Mouse (Mus musculus): ENCODE measurements at regions not wholly inside any gene's neighbourhood (a gene's known extent, or its start where the extent isn't known, plus 50 kb on each side); places are given as distances from the start of the nearest gene placed in this dataset.

DNA sequence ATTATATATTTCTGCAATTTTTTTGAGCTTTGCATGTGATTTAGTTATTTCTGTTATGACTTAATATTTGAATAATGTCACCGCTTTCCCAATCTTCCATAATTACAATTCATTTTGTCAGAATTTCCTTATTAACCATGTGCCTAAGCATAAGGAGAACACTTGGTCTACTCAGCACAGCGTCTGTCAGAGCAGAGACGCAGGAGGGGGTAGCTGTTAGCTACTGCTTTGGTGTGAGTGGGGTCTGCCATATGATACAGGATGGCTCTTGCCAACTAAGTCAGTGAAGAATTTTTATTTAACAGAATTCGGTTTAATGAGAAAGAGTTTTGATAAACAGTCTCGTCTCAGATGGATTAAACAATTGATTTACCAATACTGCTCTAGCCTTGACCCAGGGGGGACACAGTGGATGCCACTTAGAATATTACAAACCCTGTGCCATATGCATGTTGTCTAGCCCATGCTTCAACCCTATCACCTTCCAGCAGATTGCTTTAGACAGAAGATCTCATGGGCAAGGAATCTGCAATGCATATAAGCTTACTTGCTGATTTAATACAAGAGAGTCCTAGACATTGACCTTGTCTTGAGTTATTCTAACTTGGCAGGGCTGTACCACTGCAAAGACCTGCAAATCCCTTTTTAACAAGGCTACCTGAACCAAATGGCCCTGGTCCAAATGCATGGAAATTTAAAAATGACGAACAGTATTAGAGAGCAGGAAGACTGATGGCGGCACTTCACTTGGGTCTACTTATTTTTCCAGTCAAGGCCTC, 434.9 kb downstream of the Rnf144b start:
- no peak for DNase-seq
- intact Hi-C loops (cut with DNase I), result no loop called here

DNA sequence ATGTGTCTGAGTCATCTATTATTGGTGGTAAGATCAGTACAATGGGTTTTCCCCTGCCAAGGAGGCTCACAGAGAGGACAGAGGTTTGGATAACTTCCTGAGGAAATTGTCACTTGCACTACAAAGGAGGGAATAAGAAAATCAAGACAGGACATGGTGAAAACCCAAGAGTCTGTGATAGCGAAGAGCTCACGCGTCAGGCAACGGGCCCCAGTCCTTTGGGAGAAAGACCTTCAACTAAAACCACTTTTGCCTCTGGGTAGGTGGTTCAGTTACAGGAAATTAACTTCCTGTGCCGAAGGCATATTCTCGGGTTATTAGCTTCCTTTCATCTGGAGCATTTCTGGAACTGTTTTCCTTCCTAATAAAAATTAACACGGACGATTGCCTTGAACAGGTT, 440.4 kb downstream of the Rnf144b start:
- DNase-seq, result no peak
- intact Hi-C loops (cut with DNase I), result no loop called here

DNA sequence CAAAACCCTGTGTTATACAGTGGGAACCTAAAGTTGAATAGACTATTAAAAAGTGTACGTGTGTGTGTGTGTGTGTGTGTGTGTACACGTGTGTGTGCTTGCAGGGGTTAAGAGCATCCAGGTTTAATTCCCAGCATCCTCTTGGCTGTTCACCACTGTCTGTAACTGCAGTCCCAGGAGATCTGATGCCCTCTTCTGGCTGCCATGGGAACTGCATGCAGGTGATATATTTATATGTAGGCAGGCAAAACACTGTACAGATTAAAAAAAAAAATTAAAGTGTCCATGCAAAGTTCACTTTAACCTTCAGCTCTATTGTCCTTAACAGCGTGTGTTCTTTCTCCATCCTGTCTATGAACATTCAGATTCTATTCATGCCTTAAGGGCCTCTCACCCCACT, 454.1 kb downstream of the Rnf144b start:
- intact Hi-C loops (cut with DNase I), result no loop called here
- DNase-seq, result no peak

DNA sequence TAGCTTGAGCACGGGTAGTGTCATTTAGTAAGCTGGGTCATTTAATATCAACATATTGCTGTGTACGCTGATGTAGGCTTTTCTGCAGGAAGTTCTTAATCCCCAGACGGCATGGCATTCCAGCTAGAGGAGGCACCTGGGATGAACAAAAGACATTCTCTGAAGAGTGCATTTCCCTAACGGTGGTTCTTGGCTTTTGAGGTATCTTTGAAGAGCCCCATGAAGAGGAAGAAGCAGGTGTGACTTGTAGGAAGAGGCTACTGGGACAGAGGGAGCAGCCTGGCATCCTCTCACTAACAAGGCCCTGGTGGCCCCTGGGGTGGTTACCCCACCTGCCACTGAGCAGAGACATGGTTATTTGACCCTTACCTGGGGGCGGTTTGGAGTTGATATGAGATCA, 457.7 kb downstream of the Rnf144b start:
- intact Hi-C loops (cut with DNase I), result no loop called here

DNA sequence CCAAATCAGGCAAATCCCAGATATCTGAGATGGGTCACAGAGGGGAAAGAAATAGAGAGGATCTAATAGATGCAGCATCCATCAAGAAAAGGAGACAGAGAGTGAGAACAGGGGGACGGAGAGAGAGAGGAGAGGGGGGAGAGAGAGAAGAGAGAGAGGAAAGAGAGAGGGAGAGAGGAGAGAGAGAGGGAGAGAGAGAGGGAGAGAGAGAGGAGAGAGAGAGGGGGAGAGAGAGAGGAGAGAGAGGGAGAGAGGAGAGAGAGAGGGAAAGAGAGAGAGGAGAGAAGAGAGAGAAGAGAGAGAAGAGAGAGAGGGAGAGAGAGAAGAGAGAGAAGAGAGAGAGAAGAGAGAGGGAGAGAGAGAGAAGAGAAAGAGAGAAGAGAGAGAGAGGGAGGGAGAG, 462.7 kb downstream of the Rnf144b start:
- DNase-seq, result no peak
- intact Hi-C loops (cut with DNase I), result no loop called here

More for the DNA sequence above, 457.7 kb downstream of the Rnf144b start:
- no peak for DNase-seq

DNA sequence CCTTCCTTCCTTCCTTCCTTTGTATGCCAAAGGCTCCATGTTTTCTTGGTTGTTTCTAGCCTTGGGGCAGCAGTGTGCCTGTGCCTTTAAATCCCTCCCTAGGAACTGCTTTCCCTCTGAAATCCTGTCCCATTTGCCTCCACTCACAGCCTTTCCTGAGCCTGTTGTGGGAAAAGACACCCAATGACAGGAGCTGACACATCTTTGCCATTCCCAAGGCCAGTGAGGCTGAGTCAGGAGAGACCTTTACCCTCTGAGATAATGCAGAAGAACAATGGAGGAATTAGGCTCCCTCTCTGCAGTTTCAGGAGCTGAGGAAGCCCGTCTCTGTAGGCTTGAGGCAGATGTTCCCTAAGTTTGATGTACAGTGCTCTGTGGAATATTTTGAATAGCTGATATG, 480.2 kb downstream of the Rnf144b start:
- intact Hi-C loops (cut with DNase I), result no loop called here
- no peak for DNase-seq

DNA sequence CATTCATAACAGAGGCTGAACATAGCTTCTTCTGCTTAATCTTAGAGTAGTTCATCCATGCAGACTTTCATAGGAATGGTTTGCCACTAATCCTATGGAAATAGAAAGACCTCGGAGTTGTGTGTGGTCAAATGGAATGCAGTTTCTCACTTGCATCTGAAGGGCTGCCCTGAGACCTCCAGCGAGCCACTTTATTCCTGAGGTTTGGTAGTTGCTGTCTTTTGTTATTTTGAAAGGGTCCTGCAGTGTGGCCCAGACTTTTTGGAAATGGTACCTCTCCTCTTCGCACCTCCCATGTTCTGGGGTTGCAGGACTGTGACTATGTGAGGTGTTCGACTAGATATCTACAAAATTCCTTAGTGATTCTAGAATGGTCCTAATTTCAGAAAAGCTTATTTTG, 489.0 kb downstream of the Rnf144b start:
- intact Hi-C loops (cut with DNase I), result no loop called here
- no peak for DNase-seq

DNA sequence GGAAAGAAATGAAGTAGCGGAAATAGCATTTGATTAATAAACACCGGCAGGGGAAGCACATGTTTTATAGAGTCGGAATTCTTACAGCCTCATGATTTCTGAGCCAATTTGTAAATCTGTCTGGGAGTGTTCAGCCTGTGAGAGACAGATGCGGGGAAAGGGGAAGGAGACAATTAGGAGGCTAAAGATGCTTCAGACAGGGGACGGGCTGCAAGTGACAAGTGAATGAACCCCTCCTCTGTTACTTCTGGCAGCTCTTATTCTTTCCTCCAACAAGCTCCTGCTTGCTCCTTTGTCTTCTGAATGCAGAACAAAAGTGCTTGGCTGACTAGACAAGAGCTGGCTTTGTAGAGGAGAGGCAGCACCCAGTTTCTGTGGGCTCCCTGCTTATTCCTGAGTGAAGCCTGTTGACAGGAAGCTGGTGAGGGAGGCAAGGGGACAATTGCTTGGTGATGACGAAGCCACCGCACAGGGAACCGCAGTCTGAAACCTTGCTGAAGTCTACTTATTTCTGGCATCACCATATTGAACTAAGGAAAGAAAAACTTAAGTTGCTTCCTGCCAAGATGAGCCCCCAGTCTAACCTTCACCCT, 514.2 kb downstream of the Rnf144b start:
- intact Hi-C loops (cut with DNase I), result no loop called here
- no peak for DNase-seq

DNA sequence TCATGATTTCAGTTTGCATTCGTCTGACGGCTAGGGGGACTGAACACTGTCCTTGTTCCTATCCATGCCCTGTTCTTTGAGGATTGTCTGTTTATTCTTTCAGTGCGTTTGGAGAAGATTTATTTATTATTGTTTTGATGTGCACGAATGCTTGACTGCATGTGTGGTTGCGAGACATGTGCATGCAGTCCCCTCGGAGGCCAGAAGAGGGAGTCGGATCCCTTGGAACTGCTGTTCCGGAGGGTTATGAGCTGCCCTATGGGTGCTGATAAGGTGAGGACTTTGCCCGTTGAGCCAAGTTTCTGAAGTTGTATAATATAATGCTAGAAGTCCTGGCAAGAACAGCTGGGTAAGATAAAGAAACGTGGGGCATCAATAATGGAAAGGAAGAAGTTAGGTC, 519.9 kb downstream of the Rnf144b start:
- intact Hi-C loops (cut with DNase I), result no loop called here
- DNase-seq, result no peak

DNA sequence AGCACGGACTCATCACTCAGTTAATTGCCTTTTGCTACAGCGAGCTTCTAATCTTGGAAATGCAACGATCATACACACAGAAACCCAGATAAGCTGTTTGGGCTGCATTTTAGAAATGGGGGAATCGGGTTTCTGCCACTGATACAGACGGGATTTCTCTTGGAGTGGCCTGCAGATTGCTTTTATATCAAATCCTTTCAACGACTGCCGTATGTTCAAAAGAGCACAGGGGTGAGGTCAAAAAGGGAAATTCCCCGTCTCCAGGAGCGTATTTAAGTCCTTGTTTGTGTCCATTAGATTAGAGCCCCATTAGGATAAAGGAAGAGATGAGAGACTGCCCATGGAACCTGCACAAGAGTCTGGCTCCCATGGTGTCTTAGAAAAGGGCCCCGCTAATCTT, 522.6 kb downstream of the Rnf144b start:
- intact Hi-C loops (cut with DNase I), result no loop called here
- DNase-seq, result no peak

DNA sequence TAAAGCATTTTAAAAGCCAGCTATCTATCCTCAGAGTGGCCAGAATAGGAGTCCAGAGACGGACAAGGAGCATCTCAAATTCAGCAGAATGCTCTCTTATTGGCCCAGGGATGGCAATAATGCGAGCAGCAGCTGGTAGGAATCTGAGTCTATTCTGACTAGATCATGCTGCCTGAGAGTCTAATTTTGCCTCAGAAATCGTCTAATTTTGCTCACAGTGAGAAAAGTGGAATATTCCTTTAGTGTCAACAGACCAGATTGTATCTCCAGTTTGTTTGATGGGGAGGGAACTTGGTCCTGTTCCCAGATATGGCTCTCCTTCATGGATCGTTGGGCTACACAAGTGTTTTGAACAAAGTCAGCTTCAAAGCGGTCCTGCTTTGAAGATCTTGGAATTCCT, 525.2 kb downstream of the Rnf144b start:
- intact Hi-C loops (cut with DNase I), result no loop called here

DNA sequence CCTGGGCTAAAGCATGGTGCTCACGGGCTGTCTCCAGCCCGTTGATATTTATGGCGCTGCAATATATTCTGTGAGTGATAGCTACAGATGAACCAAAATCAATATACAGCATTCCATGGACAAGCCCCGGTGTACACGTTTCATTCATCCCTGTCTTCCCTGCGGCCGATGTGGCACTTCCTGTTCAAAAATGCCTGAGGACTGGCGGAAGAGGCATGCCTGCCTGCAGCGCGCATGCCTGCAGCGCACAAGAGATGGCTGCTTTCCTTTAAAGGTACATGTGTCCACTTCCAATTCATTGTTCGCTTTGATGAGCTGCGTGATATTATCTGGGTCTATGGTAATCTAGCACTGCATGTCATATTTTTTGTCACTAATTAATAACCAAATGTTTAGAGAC, 527.6 kb downstream of the Rnf144b start:
- intact Hi-C loops (cut with DNase I), result no loop called here
- DNase-seq, result peak; percentile 28 to 50

More for the DNA sequence above, 525.2 kb downstream of the Rnf144b start:
- no peak for DNase-seq

DNA sequence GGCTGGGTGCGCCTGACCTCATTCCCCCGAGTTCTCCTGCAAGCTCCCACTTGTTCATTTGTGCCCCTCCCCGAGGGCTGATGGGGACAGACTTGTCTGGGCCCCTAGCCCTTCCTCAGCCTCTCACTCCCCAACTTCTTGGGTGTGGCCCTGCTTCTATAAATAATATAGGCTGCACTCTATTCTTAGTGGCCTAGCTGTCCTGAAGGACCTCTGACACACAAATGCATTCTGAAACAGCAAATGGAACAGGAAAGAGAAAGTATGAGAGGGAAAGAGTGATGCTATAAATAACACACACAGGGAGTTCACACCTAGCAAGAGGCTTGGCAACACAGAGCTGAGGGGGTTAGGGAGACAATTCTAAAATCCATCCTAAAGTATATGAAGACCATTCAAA, 544.0 kb downstream of the Rnf144b start:
- peak; percentile 5 to 9 for DNase-seq
- intact Hi-C loops (cut with DNase I), result loop anchor here (5.0 kb wide), 1 partner anchor 319 kb away; no protein-coding TSS in a partner anchor

DNA sequence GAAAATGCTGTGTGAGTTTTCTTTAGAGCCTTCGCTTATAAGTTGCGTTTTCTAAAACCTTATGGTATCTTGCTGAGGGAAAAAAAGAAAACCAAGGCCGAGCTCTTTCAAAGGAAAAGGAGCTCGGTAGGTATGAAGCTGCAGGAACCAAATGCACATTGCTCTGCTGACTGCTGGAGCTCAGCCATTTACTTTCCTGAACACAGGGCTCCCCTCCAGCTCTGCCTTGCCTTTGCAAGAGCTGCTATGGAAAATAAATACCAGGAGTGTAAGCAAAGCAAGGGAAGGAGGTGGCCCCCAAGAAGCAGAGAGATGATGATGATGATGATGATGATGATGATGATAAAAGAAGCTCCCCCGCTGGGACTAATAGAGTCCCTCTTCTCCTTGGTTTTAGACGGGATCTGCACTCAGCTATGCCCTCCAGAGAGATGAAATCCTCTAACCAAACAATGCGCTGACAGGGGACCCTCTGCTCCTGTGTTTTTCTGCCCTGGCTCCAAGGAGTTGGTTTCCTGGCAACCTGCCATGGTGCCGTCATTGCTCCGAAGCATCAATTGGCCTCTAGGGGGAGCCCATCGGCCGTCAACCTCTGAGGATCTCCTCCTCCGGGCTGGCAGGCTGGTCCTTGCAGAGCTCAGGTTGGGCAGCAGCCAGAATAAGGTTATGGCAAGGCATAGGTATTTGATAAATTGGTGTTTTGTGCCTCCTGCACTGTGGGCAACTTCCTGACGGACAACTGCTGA, 544.7 kb downstream of the Rnf144b start:
- intact Hi-C loops (cut with DNase I), result loop anchor here (1.0 to 5.0 kb wide), 3 partner anchors 320 to 797 kb away; no protein-coding TSS in a partner anchor
- peak; percentile 92 to 96 for DNase-seq

DNA sequence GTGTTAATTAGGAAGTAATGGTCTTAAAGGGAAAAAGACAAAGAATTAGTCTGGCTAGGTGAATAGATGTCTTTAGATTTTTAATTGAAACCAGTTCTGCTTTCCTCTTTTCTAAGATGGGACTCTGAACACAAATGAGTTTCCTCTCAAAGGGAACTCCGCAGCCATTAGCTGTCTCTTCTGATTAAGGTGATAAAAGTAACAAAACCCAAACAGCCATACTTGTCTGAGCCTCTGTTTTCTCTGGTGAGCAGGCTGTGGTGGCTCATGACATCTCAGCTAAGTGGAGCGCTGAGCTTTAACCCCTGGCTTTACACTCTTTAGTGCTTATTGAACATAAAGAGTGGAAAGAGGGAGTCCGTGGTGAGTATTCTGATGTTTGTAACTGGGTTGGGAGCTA, 565.7 kb downstream of the Rnf144b start:
- intact Hi-C loops (cut with DNase I), result no loop called here
- no peak for DNase-seq

DNA sequence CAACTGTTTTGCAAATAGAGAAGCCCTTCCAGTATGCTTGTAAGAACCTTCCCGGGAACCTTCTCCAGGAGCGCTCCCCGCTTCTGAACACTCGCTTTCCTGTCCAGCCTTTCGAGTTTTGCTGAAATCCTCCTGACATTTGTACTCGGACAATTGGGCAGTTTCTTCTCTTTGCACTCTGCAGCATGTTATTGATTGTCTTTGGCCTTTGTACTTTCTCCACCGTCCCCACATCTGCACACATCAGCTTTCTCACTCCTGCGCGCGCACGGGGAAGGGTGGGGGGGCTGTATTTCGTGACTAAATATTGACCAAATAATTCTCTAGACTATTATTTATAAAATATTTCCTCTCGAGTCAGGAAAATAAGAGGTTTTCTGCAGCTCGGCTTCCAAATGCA, 567.2 kb upstream of the Id4 start:
- intact Hi-C loops (cut with DNase I), result no loop called here
- no peak for DNase-seq

DNA sequence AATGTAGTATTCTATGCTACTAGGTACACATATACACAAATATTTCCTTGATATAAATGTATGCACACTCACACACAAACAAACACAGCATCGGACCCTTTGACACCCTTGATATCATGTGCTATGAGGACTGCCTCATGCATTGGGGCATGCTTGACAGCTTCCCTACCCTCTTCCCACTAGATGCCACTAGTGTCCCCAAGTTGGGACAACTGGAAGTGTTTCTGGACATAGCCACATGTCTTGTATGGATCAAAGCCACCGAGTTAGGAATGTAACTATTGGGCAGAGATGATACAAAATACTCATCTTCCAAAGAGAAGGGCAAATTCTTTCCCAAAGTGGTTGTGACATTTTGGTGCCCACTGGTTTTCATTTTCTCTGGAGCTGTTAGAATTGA, 565.2 kb upstream of the Id4 start:
- DNase-seq, result no peak
- intact Hi-C loops (cut with DNase I), result no loop called here

DNA sequence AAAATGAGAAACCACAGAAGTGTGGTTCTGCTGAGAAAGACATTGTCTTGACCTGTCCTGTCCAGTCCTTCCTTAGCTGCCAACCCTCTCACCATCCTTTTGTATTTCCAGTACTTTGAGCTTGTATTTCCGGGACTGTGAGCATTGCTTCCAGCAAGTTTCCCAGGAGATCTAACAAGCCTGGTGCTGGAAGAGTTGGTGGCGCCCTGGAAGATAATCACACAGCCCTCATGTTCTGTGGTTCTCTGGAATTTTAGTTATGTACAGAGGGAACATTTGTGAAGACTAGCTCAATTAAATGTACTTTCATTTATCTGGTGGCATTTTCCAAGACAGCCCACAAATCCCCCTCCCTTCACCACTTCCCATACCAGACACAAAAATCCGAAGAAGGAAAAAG, 560.5 kb upstream of the Id4 start:
- intact Hi-C loops (cut with DNase I), result no loop called here
- no peak for DNase-seq

DNA sequence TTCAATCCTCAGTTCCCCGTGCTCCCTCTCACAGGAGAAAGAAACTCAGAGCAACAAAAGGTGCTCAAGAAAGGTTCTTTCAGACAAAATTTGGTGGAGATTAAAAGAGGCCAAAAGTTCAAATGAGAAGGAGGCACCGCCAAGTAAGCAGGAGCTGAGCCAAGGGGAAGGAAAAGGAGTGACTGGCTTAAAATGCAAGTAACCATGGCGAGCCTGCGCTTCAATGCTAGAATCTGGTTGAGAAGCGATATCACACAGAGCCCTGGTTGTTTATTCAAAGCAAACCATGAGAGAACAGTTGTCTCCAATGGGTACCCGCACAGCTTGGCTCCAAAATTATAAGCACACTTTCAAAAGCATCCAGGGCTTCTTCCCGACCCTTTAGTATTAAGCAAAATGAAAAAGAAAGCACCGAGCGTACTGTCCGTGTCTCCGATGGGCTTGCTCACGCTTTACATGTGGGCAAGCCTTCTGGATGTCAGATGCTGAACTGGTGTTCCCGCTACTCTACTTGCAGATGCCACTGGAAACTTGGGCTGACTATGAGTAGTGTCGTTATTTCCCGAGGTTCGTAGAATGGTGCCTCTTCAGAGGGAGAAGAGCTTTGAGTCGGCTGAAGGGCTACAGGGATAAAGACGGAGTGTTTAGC, 552.9 kb upstream of the Id4 start:
- peak in 1 of 2 experiments; percentile 4 for DNase-seq
- intact Hi-C loops (cut with DNase I), result no loop called here

DNA sequence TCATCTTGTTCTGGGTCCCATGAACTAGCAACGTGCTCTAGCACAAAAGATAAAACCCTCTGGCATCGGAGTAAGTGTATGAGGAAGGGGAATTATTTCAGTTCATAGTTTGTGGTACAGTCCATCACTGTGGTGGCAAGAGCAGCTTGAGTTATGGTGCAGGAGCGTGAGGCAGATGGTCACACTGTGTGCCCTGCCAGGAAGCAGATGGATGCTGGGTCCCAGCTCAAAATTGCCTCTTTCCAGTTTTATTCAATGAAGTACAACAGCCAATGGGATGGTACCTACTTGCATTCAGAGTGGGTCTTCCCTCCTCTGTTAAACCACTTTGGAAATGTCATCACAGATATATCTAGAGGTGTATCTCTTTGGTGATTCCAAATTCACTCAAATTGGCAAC, 551.7 kb upstream of the Id4 start:
- DNase-seq, result no peak
- intact Hi-C loops (cut with DNase I), result no loop called here

DNA sequence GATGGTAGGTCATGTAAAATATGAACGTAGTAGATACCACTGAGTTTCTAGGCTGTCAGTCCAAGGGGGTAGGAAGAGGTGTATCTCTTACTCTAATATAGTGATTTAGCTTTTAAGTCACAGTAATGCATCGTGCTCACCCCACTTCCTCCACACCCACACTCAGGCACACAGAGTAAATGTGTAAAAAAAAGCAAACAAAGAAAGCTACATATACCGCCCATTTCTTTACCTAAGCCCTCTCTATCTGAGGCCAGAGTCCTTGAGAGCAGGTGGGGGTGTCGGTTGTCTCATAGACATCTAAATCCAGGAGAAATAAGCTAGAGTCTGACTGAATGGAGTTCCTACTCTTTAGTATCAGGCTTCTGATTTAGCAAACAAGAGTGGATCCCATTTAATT, 548.5 kb upstream of the Id4 start:
- no peak for DNase-seq
- intact Hi-C loops (cut with DNase I), result no loop called here
